Mouse (Mus musculus) stomach, postnatal 0 days (tissue): ENCODE data around the gene Rbp7. TPM values are rescaled to one million over a fixed set of nuclear protein-coding genes. Genes with fewer than 3 reads are reported as not detected.
"Not testable (repeated sequence)": the region's sequence is repeated elsewhere in the genome, so short reads cannot be mapped to it uniquely, and the experiment has no call there.

Source experiments
- ATAC-seq: fragments of 200-750 bp; cut with Nextera tagmentation; 2 replicates; pipeline ENCODE4 v1.8.0; 2017; ENCODE audit not compliant: low FRiP score, low TSS enrichment
- DNase-seq: peaks from one replicate; pipeline ENCODE4 v3.0.0-alpha.2; 2016; ENCODE audit warnings: low spot score
- H3K27ac ChIP-seq: fragments of 300-500 bp; sonication (generic); replicated peaks from 2 replicates; pipeline ENCODE4 v1.5.1; 2014; ENCODE audit warnings: mild to moderate bottlenecking, control low read depth
- H3K27me3 ChIP-seq: fragments of 300-500 bp; sonication (generic); 2 replicates; pipeline ENCODE4 v1.6.1; 2014; ENCODE audit warnings: low read length; ENCODE audit not compliant: control insufficient read depth, insufficient read depth
- H3K36me3 ChIP-seq: fragments of 300-500 bp; sonication (generic); 2 replicates; pipeline ENCODE4 v1.6.1; 2014; ENCODE audit warnings: low read length, mixed read lengths; ENCODE audit not compliant: control insufficient read depth, insufficient read depth
- H3K4me1 ChIP-seq: fragments of 300-500 bp; sonication (generic); replicated peaks from 2 replicates; pipeline ENCODE4 v1.6.1; 2014; ENCODE audit warnings: antibody characterized with exemption; ENCODE audit not compliant: control insufficient read depth, insufficient read depth
- H3K4me2 ChIP-seq: fragments of 300-500 bp; sonication (generic); replicated peaks from 2 replicates; pipeline ENCODE4 v1.6.1; 2014; ENCODE audit warnings: low read depth, mild to moderate bottlenecking, control low read depth, moderate library complexity
- H3K4me3 ChIP-seq: fragments of 300-500 bp; sonication (generic); 2 replicates; pipeline ENCODE4 v1.5.1; 2014; ENCODE audit warnings: low read depth, low read length, control low read depth
- H3K9ac ChIP-seq: fragments of 300-500 bp; sonication (generic); 2 replicates; pipeline ENCODE4 v1.6.1; 2014; ENCODE audit warnings: mild to moderate bottlenecking, low read length, control low read depth, mixed read lengths
- H3K9me3 ChIP-seq: fragments of 300-500 bp; sonication (generic); 2 replicates; pipeline ENCODE4 v1.6.1; 2016; ENCODE audit warnings: low read length; ENCODE audit not compliant: control insufficient read depth
- CTCF ChIP-seq: IDR thresholded peaks from 2 replicates; pipeline ENCODE4 v1.5.1; 2016; ENCODE audit warnings: antibody characterized with exemption, low read depth, mild to moderate bottlenecking, moderate library complexity
- EP300 ChIP-seq: optimal IDR thresholded peaks from 2 replicates; pipeline ENCODE3; 2016; ENCODE audit warnings: antibody characterized with exemption
- WGBS: fragments of 180-500 bp; shearing (Covaris S2); extraction: QIAGEN DNeasy Blood & Tissue Kit; methylation state at CpG from one replicate; pipeline ENCODE4 v1.1.7; 2014; 5-methylcytosine and 5-hydroxymethylcytosine counted together
- polyA plus RNA-seq: library from polyadenylated mRNA; unstranded; fragments of >200 nt; fragmentation: Nextera tagmentation; extraction: Ambion mirVana; gene quantifications from 2 replicates; pipeline ENCODE4 v1.2.1, GENCODE M21; 2015

Rbp7 gene
- polyA plus RNA-seq, 1 experiment from 2014 or later = 7.7 TPM

DNA sequence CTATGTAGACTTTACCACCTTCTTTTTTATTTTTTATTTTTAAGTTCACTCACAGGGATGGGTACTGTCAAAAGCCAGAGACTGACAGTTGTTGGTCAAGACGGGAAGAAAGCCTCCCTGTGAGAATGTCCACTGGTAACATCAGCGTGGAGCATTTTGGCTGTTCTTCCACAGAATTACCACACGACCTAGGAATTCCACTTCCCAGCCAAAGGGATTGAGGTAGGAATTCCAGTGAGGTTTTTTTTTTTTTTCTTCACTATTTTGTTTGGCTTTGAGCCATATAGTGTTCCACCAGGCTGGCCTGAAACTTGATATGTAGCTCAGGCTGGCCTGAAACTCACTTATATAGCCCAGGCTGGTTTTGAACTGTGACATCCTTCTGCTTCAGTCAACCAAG lies 12.3 kb downstream of the Rbp7 start:
- DNase-seq (no peak), ATAC-seq (no peak)
- Histone ChIP-seq H3K4me1 (peaks cover 3% of the 10 kb centered on the region; the same call in 1 of the 2 replicates), H3K4me2 (no peak overlapping the region), H3K36me3 (no peaks in the 10 kb centered on the region), H3K9ac (no peak overlapping the region), H3K27ac (no peak overlapping the region), H3K27me3 (no peaks in the 10 kb centered on the region), H3K9me3 (no peaks in the 10 kb centered on the region), H3K4me3 (no peak overlapping the region)
- 19% methylated on average over 3 of the region's 3 CpGs for WGBS
- TF ChIP-seq EP300 (no peak), CTCF (no peak)

DNA sequence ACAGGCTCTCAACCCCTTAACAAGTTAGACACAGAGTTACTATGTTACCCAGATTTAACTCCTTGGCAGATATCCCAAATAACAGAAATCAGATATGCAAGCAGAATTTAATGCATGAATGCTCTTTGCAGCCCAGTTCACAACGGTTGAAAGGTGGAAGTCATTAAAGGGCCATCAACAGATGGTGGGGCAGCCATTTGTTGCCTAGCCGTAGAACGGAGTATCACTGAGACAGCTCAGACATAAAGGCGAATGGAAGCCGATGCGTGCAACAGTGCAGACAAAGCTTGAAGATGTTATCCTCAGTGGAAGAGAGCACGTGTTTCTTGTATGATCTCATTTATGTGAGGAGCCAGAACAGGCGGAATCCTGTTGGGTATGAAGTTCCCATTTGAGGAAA lies 14.2 kb downstream of the Rbp7 start:
- DNase-seq = no peak
- H3K9me3 ChIP-seq = no peaks in the 10 kb centered on the region
- H3K4me1 ChIP-seq = no peaks in the 10 kb centered on the region
- no peak overlapping the region for H3K9ac ChIP-seq
- H3K4me2 ChIP-seq = no peak overlapping the region
- no peak overlapping the region for H3K27ac ChIP-seq
- WGBS = 63% methylated on average over 8 of the region's 8 CpGs
- TF ChIP-seq EP300 = no peak
- no peaks in the 10 kb centered on the region for H3K36me3 ChIP-seq
- H3K4me3 ChIP-seq = no peak overlapping the region
- no peaks in the 10 kb centered on the region for H3K27me3 ChIP-seq
- no peak for ATAC-seq

DNA sequence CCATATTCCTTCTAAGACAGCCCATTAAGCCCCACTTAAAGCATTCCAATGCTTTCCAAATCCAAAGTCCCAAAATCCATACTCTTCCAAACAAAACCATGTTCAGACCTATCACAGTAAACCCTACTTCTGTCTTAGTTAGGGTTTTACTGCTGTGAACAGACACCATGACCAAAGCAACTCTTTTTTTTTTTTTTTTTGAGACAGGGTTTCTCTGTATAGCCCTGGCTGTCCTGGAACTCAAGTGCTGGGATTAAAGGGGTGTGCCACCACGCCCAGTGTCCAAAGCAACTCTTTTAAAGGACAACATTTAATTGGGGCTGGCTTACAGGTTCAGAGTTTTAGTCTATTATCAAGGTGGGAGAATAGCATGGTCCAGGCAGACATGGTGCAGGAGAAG lies 22.9 kb downstream of the Rbp7 start:
- WGBS = 86% methylated on average over 1 of the region's 1 CpGs

DNA sequence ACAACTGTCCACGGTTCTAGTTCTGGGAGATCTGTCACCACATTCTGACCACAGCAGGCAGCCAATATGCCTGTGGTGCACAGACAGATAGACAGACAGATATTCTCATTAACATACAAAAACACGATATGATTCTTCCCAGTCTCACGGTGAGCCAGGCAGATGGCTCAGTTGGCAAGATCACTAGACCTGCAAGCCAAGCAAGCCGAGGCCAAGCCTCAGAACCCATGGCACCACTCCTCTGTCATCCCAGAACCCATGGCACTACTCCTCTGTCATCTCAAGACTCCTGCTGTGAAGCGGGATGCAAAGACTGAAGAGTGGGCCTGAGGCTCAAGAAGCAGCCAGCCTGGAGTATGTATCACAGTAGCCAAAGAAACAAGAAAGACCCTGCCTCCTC lies 25.2 kb downstream of the Rbp7 start:
- H3K27ac ChIP-seq = no peak overlapping the region
- no peak for TF ChIP-seq EP300
- no peak overlapping the region for H3K4me2 ChIP-seq
- 82% methylated on average over 5 of the region's 5 CpGs for WGBS
- no peaks in the 10 kb centered on the region for H3K27me3 ChIP-seq
- no peak for DNase-seq
- H3K9me3 ChIP-seq = no peaks in the 10 kb centered on the region
- H3K36me3 ChIP-seq = no peaks in the 10 kb centered on the region
- H3K4me3 ChIP-seq = no peak overlapping the region
- no peak for ATAC-seq
- H3K4me1 ChIP-seq = no peaks in the 10 kb centered on the region
- no peak overlapping the region for H3K9ac ChIP-seq

More for the DNA sequence above, 22.9 kb downstream of the Rbp7 start:
- not testable (repeated sequence) for H3K4me1 ChIP-seq, H3K9me3 ChIP-seq, H3K4me3 ChIP-seq, ATAC-seq, H3K27me3 ChIP-seq, DNase-seq, H3K27ac ChIP-seq, H3K4me2 ChIP-seq, H3K9ac ChIP-seq, H3K36me3 ChIP-seq

DNA sequence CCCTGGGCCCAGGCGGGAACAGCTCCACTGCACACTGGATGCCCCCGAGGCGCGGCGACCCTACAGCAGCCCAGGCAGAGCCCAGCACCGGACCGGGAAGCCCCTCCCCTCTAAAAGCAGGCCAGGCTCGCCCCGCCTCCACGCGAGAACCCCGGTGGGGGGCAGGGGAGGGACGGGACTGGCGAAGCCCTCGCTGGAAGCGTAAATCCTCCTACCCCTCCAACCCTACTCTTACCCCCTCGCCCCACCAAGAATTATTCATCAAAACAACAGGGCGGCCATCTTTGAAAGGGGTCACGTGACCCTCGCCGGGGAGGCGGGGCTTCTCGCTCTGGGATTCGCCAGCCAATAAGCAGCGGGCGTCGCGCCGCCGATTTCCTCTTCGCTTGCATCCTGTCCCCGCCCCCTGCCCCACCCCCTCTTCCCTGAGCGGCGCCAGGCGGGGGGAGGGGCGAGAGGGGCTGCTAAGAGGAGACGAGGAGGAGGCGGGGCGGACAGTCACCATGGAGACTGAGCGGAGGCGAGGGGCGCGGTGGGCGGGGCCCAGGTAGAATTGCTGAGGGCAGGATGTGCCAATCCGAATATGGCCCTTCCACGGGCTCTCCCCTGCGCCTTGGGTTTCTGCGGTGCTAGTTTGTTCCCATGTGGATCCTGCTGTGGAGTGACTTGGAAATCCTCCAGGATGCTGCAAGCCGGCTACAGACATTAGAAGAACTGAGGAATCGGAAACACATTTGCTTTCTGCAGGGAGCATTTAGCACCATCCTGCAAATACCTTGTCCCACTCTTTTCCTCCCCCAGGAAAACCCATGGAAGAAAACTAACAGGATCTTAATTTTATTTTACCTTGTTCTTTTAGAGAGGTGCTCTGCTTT lies 28.2 kb downstream of the Rbp7 start, which contains the start of gene Ube4b:
Ube4b (minus strand) TSS at position 425 of the 875 bp plus-strand sequence.
- peak within 1 kb of the TSS; percentile 98 for H3K4me3 ChIP-seq
- peaks cover 3% of the 10 kb centered on the region; the same call in 1 of the 2 replicates for H3K4me1 ChIP-seq
- peak; percentile 49 for TF ChIP-seq EP300
- TF ChIP-seq CTCF = no peak
- no peaks in the 10 kb centered on the region for H3K36me3 ChIP-seq
- WGBS = under 1% methylated on average over 37 of the region's 50 CpGs
- no peaks in the 10 kb centered on the region for H3K27me3 ChIP-seq
- H3K4me2 ChIP-seq = peak within 1 kb of the TSS; percentile 72
- no peaks in the 10 kb centered on the region for H3K9me3 ChIP-seq
- peak; percentile 94 for ATAC-seq
- peak; percentile 99 for DNase-seq
- H3K27ac ChIP-seq = peak within 1 kb of the TSS; percentile 99
- peak within 1 kb of the TSS; percentile 97 for H3K9ac ChIP-seq

DNA sequence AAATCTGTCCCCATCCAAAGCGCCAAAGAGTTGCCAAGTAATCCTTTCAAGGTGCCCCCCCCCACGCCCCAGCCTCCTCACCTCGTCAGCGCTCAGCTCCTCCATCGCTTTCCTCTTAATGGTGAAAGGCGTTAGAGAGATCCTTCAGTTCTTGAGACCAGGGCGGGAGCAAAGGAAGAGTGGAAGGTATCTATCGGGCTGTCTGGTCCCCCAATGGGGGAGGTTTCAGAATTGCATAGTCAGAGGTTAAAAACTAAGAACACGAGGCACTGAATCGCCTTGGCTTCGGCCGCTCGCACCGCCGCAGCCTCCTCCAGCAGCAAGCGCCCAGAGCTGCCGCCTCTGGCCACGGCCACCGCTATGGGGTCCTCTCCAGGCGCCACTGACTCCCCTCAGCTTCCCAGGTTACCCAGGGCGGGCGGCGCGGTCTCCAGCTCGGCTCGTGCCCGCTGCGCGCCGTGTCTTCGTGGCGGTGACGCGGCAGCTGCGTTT lies 28.9 kb downstream of the Rbp7 start:
- under 1% methylated on average over 25 of the region's 35 CpGs for WGBS
- Histone ChIP-seq H3K4me1 (peaks cover 3% of the 10 kb centered on the region; the same call in 1 of the 2 replicates), H3K9ac (peak overlapping the region; percentile 97), H3K27ac (peak overlapping the region; percentile 99), H3K4me3 (peak overlapping the region; percentile 98), H3K36me3 (no peaks in the 10 kb centered on the region), H3K27me3 (no peaks in the 10 kb centered on the region), H3K4me2 (peak overlapping the region; percentile 72), H3K9me3 (no peaks in the 10 kb centered on the region)
- DNase-seq (peak; percentile 59), ATAC-seq (peak; percentile 62)
- TF ChIP-seq EP300 (no peak), CTCF (no peak)
